Mouse (Mus musculus) mesoderm, embryonic 11.5 days (tissue): ENCODE results near the gene Olfr988.
"Not testable (repeated sequence)": the region's sequence is repeated elsewhere in the genome, so short reads cannot be mapped to it uniquely, and the experiment has no call there.

Source experiments
- DNase-seq: peaks from one replicate; pipeline ENCODE4 v3.0.0-alpha.2; 2012; ENCODE audit warnings: low read depth, low spot score

The Olfr988 gene

DNA sequence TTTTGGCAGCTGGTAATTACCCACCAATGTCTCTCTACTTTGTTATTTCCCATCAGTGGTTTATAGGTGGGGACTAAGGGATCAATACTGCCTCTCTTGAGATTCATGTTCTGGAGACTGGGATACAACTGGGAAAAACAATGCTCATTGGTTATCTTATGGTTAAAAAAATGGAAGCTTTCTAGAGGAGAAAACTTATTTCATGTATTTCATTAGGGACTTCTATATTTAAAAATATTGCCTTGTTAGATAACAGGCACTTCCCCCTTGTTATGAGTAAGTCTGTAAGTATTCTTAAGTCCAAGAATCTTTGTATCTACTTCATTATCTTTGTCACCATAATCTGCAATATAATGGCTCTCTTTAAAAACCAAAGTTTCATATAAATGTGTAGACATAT is at the start of gene Olfr988:
Gene Olfr988 (minus strand): TSS at position 101 of the 400 bp plus-strand sequence.
- not testable (repeated sequence) for DNase-seq

DNA sequence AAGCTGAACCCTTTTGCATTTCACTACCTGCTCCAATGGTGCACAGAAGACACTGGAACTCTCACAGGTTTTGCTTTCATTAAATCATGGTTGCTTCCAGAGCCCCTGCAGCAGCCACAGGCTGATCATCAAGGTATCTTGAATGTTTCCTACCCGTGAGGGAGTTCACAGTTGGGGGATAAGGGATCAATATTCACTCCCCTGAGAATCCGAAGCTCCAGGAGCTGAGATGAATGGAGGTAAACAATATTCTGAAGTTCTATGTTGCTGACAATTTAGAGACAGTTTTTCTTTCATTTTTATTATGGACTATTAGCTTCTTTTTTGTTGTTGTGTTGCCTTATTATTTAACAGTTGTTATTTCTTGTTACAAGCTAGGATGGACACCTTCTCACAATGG is 46.3 kb upstream of the Olfr988 start, which contains the start of gene Olfr992:
Gene Olfr992 (minus strand): TSS at position 101 of the 400 bp plus-strand sequence.
- DNase-seq: no peak

DNA sequence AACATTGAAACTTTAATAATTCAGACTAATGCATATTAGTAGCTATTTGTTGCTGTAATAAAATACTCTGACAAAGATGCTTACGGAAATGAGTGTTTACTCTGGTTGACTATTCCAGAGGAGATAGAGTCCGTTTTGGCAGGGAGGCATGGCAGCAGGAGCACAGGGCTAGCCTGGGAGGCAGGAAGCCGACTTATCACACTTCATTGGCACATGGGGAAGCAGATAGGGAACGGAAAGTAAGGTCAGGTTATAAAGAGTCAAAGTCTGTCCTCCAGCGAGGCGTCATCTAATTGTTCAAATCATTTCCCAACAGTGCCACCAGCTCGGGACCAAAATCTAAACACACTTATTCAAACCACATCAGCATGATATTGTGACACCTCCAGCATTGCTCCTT is 23.1 kb downstream of the Olfr988 start:
- no peak for DNase-seq

DNA sequence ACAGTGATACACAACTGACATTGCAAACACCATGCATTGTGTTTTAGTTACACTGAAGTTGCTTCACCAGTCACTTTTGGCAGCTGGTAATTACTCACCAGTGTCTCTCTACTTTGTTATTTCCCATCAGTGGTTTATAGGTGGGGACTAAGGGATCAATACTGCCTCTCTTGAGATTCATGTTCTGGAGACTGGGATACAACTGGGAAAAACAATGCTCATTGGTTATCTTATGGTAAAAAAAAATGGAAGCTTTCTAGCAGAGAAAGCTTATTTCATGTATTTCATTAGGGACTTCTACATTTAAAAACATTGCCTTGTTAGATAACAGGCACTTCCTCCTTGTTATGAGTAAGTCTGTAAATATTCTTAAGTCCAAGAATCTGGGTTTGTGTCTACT is 23.8 kb downstream of the Olfr988 start, which contains the start of gene Olfr987:
Gene Olfr987 (minus strand): TSS at position 101 of the 400 bp plus-strand sequence.
- DNase-seq: not testable (repeated sequence)

DNA sequence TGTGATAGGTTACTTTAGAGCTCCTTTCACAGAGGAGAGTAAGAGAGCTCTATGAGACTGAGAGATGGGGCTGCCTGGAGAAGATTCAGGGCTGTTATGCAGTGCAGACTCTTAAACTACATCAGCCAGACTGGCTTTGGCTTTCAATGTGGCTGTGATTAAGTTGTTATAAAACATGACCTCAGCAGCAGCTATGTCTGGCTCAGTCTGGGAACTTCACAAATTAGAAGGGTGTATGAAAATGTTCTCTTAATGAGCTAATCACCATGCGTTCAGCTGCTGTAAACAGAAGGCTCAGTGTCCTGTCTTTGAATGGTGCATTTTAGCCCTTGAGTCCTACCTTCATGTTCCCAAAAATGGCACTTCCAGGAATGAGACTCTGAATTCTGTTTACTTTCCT is 43.9 kb downstream of the Olfr988 start:
- no peak for DNase-seq
